Mouse (Mus musculus) liver, embryonic 14.5 days (tissue): ENCODE data around the gene Tspan12. TPM values are rescaled to one million over a fixed set of nuclear protein-coding genes. Genes with fewer than 3 reads are reported as not detected.

Experiments used
- ATAC-seq: fragments of 200-750 bp; cut with Nextera tagmentation; 2 replicates; pipeline ENCODE4 v1.8.0; 2017; ENCODE audit warnings: moderate number of reproducible peaks, mild to moderate bottlenecking, moderate library complexity; ENCODE audit not compliant: insufficient read depth
- DNase-seq, 3 experiments: peaks; one replicate each; pipeline ENCODE4 v3.0.0-alpha.2; 2012 to 2013; ENCODE audit warnings: low read depth in 3 of 3, low spot score in 3 of 3
- H3K27ac ChIP-seq: fragments of 300-500 bp; sonication (generic); 2 replicates; pipeline ENCODE4 v1.5.1; 2014; ENCODE audit warnings: moderate library complexity, mild to moderate bottlenecking, control low read depth, inconsistent platforms
- H3K27me3 ChIP-seq: fragments of 300-500 bp; sonication (generic); 2 replicates; pipeline ENCODE4 v1.6.1; 2014; ENCODE audit warnings: mild to moderate bottlenecking, low read length, moderate library complexity; ENCODE audit not compliant: control insufficient read depth, insufficient read depth
- H3K36me3 ChIP-seq: fragments of 300-500 bp; sonication (generic); replicated peaks from 2 replicates; pipeline ENCODE4 v1.6.1; 2014; ENCODE audit warnings: low read depth; ENCODE audit not compliant: control insufficient read depth, insufficient read depth
- H3K4me1 ChIP-seq, 2 experiments: fragments of 200-500 bp in 1 of 2; fragments of 300-500 bp in 1 of 2; sonication (generic) in 1 of 2; replicated peaks; 2 replicates each; pipeline ENCODE4 v1.6.1; 2012 to 2014; ENCODE audit warnings: antibody characterized with exemption in 1 of 2, inconsistent platforms in 1 of 2, low read length in 1 of 2; ENCODE audit not compliant: control insufficient read depth in 2 of 2, insufficient read depth in 2 of 2
- H3K4me2 ChIP-seq: fragments of 300-500 bp; sonication (generic); 2 replicates; pipeline ENCODE4 v1.6.1; 2014; ENCODE audit warnings: low read depth, mild to moderate bottlenecking, control low read depth, moderate library complexity
- H3K4me3 ChIP-seq, 2 experiments: fragments of 200-500 bp in 1 of 2; fragments of 300-500 bp in 1 of 2; sonication (generic) in 1 of 2; 2 replicates each; pipeline ENCODE4 v1.5.1; 2012 to 2014; ENCODE audit warnings: low read depth in 2 of 2, low read length in 2 of 2, mild to moderate bottlenecking in 2 of 2, control low read depth in 1 of 2, inconsistent platforms in 1 of 2, moderate library complexity in 1 of 2; ENCODE audit not compliant: insufficient read depth in 1 of 2
- H3K9ac ChIP-seq: fragments of 300-500 bp; sonication (generic); replicated peaks from 2 replicates; pipeline ENCODE4 v1.6.1; 2014; ENCODE audit warnings: mild to moderate bottlenecking, control low read depth, moderate library complexity
- H3K9me3 ChIP-seq: fragments of 300-500 bp; sonication (generic); 2 replicates; pipeline ENCODE4 v1.6.1; 2016; ENCODE audit warnings: low read length, mixed read lengths; ENCODE audit not compliant: control insufficient read depth
- CTCF ChIP-seq: IDR thresholded peaks from 2 replicates; pipeline ENCODE4 v1.5.1; 2016; ENCODE audit warnings: antibody characterized with exemption, low read depth, control low read depth
- EP300 ChIP-seq: IDR thresholded peaks from 2 replicates; pipeline ENCODE4 v1.6.1; 2016; ENCODE audit warnings: antibody characterized with exemption, low read depth
- WGBS: fragments of 180-500 bp; shearing (Covaris S2); extraction: QIAGEN DNeasy Blood & Tissue Kit; methylation state at CpG from one replicate; pipeline ENCODE4 v1.1.7; 2014; ENCODE audit not compliant: insufficient replicate concordance; 5-methylcytosine and 5-hydroxymethylcytosine counted together
- polyA plus RNA-seq, 2 experiments: library from polyadenylated mRNA; depleted of rRNA in 1 of 2; stranded (reverse) in 1 of 2; unstranded in 1 of 2; fragments of >200 nt; fragmentation: Nextera tagmentation in 1 of 2; extraction: Ambion mirVana in 1 of 2; gene quantifications; 2 replicates each; pipeline versions ENCODE4 v1.2.1 to v1.2.3; 2012 to 2014

Tspan12 gene
- polyA plus RNA-seq, 2 experiments = 4.3 to 18.9 TPM

GRCm38 (mm10) chr6:21822721-21823134, 29.6 kb downstream of the Tspan12 start:
- H3K36me3 ChIP-seq = no peaks in the 10 kb centered on the region
- TF ChIP-seq EP300 (no peak), CTCF (no peak)
- no peak overlapping the region for H3K4me2 ChIP-seq

DNA sequence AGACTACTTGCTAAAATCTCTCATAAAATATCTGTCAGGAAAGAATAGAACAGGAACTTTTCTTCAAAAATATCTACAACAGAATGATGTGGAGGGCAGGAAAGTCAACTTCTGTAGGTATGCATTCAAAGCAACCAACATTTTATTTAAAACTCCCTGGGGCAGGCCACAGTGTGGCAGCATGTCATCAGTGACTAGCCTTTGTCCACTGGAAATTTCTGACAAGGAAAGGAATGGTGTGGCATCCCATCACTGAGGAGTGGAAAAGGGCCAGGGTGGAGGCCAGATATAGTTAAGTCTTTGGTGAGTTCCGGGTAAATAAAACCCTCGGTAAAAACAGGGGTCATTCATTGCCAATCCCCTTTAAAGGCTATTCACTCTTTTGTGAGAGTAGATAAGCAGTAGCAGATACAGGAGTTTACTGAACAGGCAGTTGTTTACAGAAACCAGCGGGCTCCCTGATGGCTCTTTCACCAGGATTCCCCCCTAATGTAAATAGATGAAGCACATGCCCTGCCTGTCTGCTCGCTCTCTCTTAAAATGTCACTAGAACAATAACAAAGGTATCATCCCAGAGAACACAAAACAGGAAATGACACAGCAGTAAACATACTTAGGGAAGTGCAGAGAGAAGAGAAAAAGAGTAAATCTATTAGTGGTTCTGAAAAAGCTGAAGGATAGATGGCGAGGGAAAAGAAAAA, 34.1 kb downstream of the Tspan12 start:
- Histone ChIP-seq H3K27me3 (no peaks in the 10 kb centered on the region), H3K36me3 (no peaks in the 10 kb centered on the region), H3K9me3 (no peaks in the 10 kb centered on the region), H3K4me2 (no peak overlapping the region), H3K27ac (no peak overlapping the region), H3K9ac (no peak overlapping the region), H3K4me1 (no peaks in the 10 kb centered on the region), H3K4me3 (no peak overlapping the region)
- no peak for ATAC-seq
- no peak for DNase-seq
- TF ChIP-seq EP300 = no peak
- peak; percentile 13; the same call in 1 of the 2 replicates for TF ChIP-seq CTCF
- 37% methylated on average over 5 of the region's 5 CpGs for WGBS

More at GRCm38 (mm10) chr6:21822721-21823134, 29.6 kb downstream of the Tspan12 start:
- H3K4me3 ChIP-seq = no peak overlapping the region
- H3K27ac ChIP-seq = no peak overlapping the region
- ATAC-seq (no peak), DNase-seq (no peak)
- 69% methylated on average over 7 of the region's 7 CpGs for WGBS
- no peak overlapping the region for H3K9ac ChIP-seq
- H3K27me3 ChIP-seq = no peaks in the 10 kb centered on the region
- H3K4me1 ChIP-seq = no peaks in the 10 kb centered on the region
- H3K9me3 ChIP-seq = no peaks in the 10 kb centered on the region

DNA sequence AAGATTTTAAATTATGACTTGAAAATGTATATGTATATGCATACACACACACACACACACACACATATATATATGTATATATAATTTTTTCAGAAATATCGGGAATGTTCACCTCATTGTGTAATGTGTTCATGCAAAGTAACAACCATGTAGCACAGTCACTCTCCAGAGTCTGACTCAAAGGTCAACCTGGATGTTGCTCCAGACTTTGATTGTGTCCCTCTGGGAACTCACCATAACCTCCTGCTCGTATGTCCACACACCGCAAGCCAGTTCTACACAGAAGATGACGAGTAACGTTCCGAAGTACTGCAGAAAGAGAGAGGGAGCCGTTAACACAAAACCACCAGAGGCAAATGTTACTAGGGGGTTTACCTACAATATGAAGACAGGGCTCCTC, 46.3 kb downstream of the Tspan12 start:
- WGBS = 81% methylated on average over 7 of the region's 7 CpGs
- Histone ChIP-seq H3K4me3 (no peak overlapping the region), H3K4me2 (no peak overlapping the region), H3K9ac (no peak overlapping the region), H3K27me3 (no peaks in the 10 kb centered on the region), H3K27ac (no peak overlapping the region), H3K9me3 (no peaks in the 10 kb centered on the region), H3K36me3 (no peaks in the 10 kb centered on the region), H3K4me1 (no peaks in the 10 kb centered on the region)
- TF ChIP-seq EP300 (no peak), CTCF (no peak)
- ATAC-seq (no peak), DNase-seq (no peak)

GRCm38 (mm10) chr6:21805013-21805570, 47.2 kb downstream of the Tspan12 start:
- ATAC-seq = no peak
- Histone ChIP-seq H3K9ac (no peak overlapping the region), H3K4me2 (no peak overlapping the region), H3K4me1 (no peaks in the 10 kb centered on the region), H3K9me3 (no peaks in the 10 kb centered on the region), H3K4me3 (no peak overlapping the region), H3K27me3 (no peaks in the 10 kb centered on the region), H3K36me3 (no peaks in the 10 kb centered on the region), H3K27ac (no peak overlapping the region)
- 73% methylated on average over 7 of the region's 7 CpGs for WGBS
- DNase-seq = no peak
- no peak for TF ChIP-seq CTCF

DNA sequence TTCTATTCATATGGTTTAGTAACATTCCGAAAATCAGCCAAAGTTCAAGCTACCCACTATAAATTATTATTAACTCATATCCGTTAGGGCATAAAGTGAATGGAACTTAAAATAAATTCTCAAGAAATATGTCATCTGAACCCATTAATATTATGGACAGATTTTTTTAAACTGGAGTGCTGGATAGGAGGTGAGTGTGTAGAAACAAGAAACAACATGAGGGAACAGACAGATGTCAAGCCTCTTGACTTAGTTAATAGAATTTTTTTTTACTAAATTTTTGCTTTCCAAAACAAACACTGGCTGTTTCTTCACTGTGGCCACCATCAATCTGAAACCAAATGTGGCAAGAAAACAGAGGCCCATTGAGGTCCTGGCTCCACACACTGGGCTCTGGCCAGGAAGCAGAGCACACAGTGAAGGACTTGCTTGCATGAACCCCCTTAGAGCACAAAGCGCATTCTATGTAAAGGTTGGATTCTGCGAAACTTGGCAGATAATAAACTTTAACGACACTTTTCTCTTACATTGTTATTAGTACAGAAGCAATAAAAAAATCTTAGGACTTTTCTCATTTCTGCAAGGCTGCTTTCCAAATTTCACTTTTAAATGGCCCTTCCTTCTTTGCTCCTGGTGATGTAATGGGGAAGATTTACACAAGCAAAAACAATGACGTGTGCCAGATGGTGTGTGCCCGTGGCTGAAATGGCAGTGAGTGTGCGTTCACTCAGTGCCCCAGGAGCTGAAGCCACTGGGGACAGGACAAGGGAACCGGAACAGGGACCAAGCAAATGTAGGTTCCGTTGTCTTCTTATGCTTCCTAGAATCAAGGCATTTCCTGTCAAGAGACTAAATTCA, 48.6 kb downstream of the Tspan12 start:
- TF ChIP-seq EP300 (no peak), CTCF (no peak)
- H3K4me1 ChIP-seq = no peaks in the 10 kb centered on the region
- no peak overlapping the region for H3K27ac ChIP-seq
- no peak overlapping the region for H3K9ac ChIP-seq
- no peak overlapping the region for H3K4me2 ChIP-seq
- no peaks in the 10 kb centered on the region for H3K9me3 ChIP-seq
- H3K4me3 ChIP-seq = no peak overlapping the region
- no peak for DNase-seq
- H3K27me3 ChIP-seq = no peaks in the 10 kb centered on the region
- ATAC-seq = no peak
- no peaks in the 10 kb centered on the region for H3K36me3 ChIP-seq
- WGBS = 74% methylated on average over 10 of the region's 10 CpGs
